Mouse (Mus musculus): ENCODE measurements around the gene Shkbp1.

Shkbp1 gene

GRCm38 (mm10) chr7:27355745-27356240 lies at the start of gene Shkbp1:
Gene Shkbp1 (minus strand): TSS chr7:27356019.
- peak; percentile 67 to 82 for DNase-seq (ENCODE audit: low spot score in 2 of 2)

GRCm38 (mm10) chr7:27404203-27404942 lies 48.6 kb upstream of the Shkbp1 start:
- DNase-seq (ENCODE audit: low spot score in 2 of 2): no peak

- DNase-seq (ENCODE audit: low spot score in 2 of 2): peak; percentile 61 to 79
Observed at GRCm38 (mm10) chr7:27402675-27403074, 46.9 kb upstream of the Shkbp1 start.

- no peak for DNase-seq (ENCODE audit: low spot score in 2 of 2)
Observed at GRCm38 (mm10) chr7:27400545-27400944, 44.7 kb upstream of the Shkbp1 start.

- DNase-seq (ENCODE audit: low spot score in 2 of 2): peak in 1 of 2 experiments; percentile 33
Observed at GRCm38 (mm10) chr7:27397048-27397949, 41.5 kb upstream of the Shkbp1 start.

- peak in 1 of 2 experiments; percentile 55 for DNase-seq (ENCODE audit: low spot score in 2 of 2)
Observed at GRCm38 (mm10) chr7:27396184-27397047, 40.6 kb upstream of the Shkbp1 start.

GRCm38 (mm10) chr7:27395521-27396183 lies 39.8 kb upstream of the Shkbp1 start:
- DNase-seq (ENCODE audit: low spot score in 2 of 2): no peak

- no peak for DNase-seq (ENCODE audit: low spot score in 2 of 2)
Observed at GRCm38 (mm10) chr7:27391416-27391815, 35.6 kb upstream of the Shkbp1 start.

GRCm38 (mm10) chr7:27389213-27389612 lies 33.4 kb upstream of the Shkbp1 start:
- no peak for DNase-seq (ENCODE audit: low spot score in 2 of 2)

- peak in 1 of 2 experiments; percentile 42 for DNase-seq (ENCODE audit: low spot score in 2 of 2)
Observed at GRCm38 (mm10) chr7:27384731-27385130, 28.9 kb upstream of the Shkbp1 start.

GRCm38 (mm10) chr7:27384134-27384533 lies 28.3 kb upstream of the Shkbp1 start:
- no peak for DNase-seq (ENCODE audit: low spot score in 2 of 2)

- no peak for DNase-seq (ENCODE audit: low spot score in 2 of 2)
Observed at GRCm38 (mm10) chr7:27383233-27383632, 27.4 kb upstream of the Shkbp1 start.

- no peak for DNase-seq (ENCODE audit: low spot score in 2 of 2)
Observed at GRCm38 (mm10) chr7:27381560-27381959, 25.7 kb upstream of the Shkbp1 start.

GRCm38 (mm10) chr7:27381009-27381408 lies 25.2 kb upstream of the Shkbp1 start:
- DNase-seq (ENCODE audit: low spot score in 2 of 2): no peak

GRCm38 (mm10) chr7:27379836-27380235 lies 24.0 kb upstream of the Shkbp1 start:
- DNase-seq (ENCODE audit: low spot score in 2 of 2): no peak

- DNase-seq (ENCODE audit: low spot score in 2 of 2): no peak
Observed at GRCm38 (mm10) chr7:27378431-27378830, 22.6 kb upstream of the Shkbp1 start.

- DNase-seq (ENCODE audit: low spot score in 2 of 2): no peak
Observed at GRCm38 (mm10) chr7:27375274-27375673, 19.5 kb upstream of the Shkbp1 start.

- no peak for DNase-seq (ENCODE audit: low spot score in 2 of 2)
Observed at GRCm38 (mm10) chr7:27371715-27372462, 16.1 kb upstream of the Shkbp1 start.

GRCm38 (mm10) chr7:27369111-27369510 lies 13.3 kb upstream of the Shkbp1 start:
- no peak for DNase-seq (ENCODE audit: low spot score in 2 of 2)

- no peak for DNase-seq (ENCODE audit: low spot score in 2 of 2)
Observed at GRCm38 (mm10) chr7:27367976-27368375, 12.2 kb upstream of the Shkbp1 start.

Data from cerebellum, postnatal 4 days (tissue).